Mouse (Mus musculus) NIH3T3 (cell line): ENCODE measurements around the gene Slc35e4.

Experiments used
- DNase-seq: peaks from one replicate; pipeline ENCODE4 v3.0.0-alpha.2; 2012; ENCODE audit warnings: low read depth

Gene Slc35e4

GRCm38 (mm10) chr11:3864343-3864742 lies 50.1 kb downstream of the Slc35e4 start:
- DNase-seq, result no peak

DNA sequence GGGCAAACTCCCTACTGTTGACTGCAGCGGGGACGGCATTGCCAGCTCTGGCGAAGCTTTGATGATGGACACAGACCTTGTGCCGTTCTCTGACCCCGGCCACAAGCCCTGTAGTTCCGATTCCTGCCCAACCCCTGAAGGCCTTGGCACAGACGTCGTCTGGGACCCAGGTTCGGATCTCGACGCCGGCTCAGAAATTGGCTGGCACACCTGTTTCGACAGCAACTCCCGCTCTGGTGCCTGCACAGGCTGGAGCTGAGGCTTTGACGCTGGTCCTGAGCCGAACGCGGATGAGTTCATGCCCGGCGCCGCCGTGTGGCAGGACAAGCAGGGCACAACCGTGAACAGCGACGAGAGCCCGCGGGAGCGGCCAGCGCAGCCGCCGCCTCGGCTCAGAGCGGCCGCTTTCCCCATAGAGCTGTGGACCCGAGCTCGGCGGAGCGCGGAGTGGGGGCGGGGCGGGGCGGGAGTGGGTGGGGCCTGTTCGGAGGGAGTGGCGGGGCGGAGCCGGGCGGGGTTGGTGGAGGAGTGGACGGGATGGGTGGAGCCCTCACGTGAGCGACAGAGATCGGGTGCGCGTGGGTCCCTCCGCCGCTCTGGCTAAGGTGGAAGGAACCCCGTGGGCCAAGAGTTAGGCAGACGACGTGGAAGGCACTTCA lies 50.9 kb downstream of the Slc35e4 start, which contains the start of gene Osbp2:
Osbp2 (minus strand) TSS at position 450 of the 659 bp plus-strand sequence.
- peak; percentile 43 for DNase-seq

DNA sequence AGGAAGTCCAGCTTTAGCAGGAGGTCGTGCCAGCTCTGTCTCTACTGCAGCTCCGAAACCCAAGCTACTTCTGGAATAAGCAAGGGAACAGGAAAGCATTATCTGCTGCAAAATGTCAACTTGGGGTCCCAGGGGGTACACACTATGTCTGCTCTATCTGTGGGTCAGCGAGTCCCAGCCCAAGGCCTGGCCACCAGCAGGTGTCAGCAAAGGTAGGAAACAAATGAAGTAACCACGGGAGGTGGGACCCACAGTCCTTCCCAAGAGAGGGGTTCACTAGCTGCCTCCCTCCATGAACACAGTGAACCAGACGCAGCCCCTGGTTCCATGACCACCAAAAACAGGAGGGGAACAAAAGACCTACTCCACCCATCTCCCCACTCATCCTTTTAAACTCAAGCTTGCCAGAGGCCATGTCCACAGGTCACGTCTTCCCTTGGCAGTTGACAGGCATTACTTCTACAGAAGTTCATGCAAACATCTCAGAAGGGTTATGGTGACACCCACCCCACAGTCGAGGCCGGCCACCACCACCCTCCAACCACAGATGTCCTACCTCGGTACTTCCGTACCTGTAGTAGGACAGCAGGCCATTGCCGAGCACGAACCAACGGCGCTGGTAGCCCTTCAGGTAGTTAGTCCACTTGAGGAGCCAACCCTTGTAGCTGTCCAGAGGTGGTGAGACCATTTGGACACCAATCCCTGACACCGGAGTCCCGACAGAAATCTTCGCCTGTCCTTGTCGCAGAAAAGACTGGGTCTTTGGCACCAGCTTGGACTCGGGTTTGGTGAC lies 51.6 kb downstream of the Slc35e4 start:
- DNase-seq, result no peak

DNA sequence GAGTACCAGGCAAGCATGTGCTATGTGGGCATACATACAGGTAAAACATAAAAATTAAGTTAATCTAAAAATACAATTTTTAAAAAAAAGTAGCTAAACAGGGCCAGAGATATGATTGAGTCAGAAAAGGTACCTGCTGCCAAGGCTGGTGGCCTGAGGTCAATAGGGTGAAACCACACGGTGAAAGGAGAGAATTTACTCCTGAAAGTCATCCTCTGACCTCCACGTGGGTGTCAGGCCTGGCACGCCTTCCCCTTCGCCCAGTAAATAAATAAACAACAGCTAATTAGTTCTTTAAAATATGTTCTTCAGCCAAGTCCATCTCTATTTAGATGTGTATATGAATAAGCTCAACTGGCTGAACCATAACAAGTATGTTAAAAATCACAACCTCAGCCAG lies 54.1 kb downstream of the Slc35e4 start:
- peak; percentile 14 for DNase-seq

DNA sequence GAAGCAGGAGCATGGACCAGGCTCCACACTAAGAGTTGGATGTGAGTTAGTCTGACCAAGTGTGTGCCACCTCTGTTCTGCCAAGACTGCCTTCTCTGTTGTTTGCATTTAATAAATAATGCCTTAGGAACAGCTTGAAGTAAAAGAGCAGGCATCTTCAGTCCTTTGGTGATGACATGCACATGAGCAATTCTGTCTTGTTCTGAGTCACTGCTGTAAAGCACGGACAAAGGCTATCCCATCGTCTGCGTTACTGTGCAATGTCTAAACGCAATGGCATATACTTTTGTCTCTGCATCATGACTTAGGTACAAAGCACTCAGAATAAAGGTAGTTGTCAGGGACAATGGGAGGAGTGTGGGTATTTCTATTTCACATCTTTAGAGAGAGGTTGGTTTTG lies 54.7 kb downstream of the Slc35e4 start:
- peak; percentile 37 for DNase-seq

DNA sequence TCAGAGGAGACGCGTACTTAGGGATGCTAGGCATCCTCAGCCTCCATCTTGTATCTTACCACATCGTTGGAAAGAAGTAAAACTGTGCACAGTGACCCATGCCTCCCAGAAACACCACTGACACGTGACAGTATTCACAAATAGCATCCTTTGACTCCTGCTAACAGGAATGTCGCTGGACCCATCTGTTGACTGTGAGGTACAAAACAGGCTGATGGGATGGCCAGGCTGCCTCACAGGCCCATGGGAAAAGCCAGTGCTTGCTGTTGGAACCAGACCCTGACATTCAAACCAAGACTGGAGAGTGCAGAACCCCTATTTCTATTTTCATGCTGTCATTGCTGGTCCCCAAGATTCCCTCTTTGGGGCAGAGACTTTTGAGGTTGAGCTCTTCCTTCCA lies 56.6 kb downstream of the Slc35e4 start:
- DNase-seq, result no peak
